Mouse (Mus musculus): ENCODE measurements at regions not wholly inside any gene's neighbourhood (a gene's known extent, or its start where the extent isn't known, plus 50 kb on each side); places are given as distances from the start of the nearest gene placed in this dataset.
A peak's percentile ranks its signal among the peaks of the same experiment; 100 is the strongest.
"Not testable (repeated sequence)": the region's sequence is repeated elsewhere in the genome, so short reads cannot be mapped to it uniquely, and the experiment has no call there.

DNA sequence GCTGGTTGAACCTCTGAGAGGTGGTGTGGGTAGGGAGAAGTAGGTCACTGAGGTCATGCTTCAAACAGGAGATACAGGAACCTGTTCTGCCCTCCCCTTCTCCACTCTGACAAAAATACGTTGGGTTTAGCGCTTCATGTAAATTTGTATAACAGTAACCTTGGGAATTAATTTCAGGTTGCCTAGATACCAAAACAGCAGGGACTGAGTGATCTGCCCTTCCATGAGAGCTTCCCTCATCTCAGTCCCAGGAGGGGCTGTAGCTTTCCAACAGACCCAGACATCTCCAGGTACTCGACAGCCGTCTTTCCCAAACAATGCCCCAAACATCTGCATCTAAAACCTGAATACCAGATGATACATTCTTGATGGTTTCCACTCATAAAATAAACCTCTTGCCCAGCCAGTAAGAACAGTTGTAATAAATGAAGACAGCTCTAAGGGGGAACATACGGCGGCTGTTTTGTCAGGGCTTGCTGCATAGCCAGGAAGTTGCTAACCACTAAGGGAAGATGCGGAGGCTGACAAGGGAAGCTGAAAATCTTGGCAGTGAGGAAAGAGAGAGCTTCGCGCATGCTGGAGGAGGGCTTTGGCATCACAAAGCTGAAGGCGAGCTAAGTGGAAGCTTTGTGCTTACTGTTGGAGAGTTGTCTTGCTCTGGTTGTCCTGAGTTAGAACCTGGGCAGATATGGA, 137.4 kb upstream of the Daam1 start:
- H3K4me3 ChIP-seq (ENCODE audit: low read depth, low read length) = no peak overlapping the region
- ATAC-seq = peak; percentile 56; the same call in 1 of the 2 replicates
- H3K27ac ChIP-seq (ENCODE audit: low read length) = no peak overlapping the region
- H3K9me3 ChIP-seq (replicated peaks; ENCODE audit: control insufficient read depth, low read length, poor library complexity, severe bottlenecking) = no peaks in the 10 kb centered on the region
- 62% methylated on average over 10 of the region's 10 CpGs for WGBS
- peaks cover 6% of the 10 kb centered on the region for H3K4me1 ChIP-seq (ENCODE audit: control insufficient read depth, insufficient read depth, low read length)
- H3K27me3 ChIP-seq (ENCODE audit: control insufficient read depth, insufficient read depth, low read depth, low read length) = no peaks in the 10 kb centered on the region
- no peaks in the 10 kb centered on the region for H3K36me3 ChIP-seq (ENCODE audit: control insufficient read depth, insufficient read depth, low read length)
- no peak overlapping the region for H3K4me2 ChIP-seq (ENCODE audit: low read length)
- no peak overlapping the region for H3K9ac ChIP-seq (ENCODE audit: low read depth, low read length)

DNA sequence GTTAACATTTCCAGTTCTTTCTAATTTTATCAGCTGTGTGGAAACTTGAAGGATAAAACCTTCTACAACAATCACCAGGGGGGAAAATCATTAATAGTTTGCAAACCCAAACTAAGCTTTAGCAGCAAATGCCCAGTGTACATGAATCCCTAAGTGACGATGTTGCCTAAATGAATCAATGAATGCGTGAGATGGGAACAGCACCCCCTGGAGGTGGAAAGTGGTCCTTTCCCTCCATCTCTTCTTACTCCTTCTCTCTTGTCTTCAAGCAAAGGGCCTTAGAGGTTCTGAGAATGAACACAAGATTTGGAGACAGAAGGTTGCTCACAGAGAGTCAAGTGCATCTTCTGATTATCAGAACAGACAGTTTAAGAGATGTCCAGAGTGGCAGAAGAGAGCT, 129.1 kb upstream of the Daam1 start:
- no peak overlapping the region for H3K4me2 ChIP-seq (ENCODE audit: low read length)
- no peaks in the 10 kb centered on the region; the same call in 1 of the 2 replicates for H3K36me3 ChIP-seq (ENCODE audit: control insufficient read depth, insufficient read depth, low read length)
- ATAC-seq = no peak
- no peak overlapping the region for H3K9ac ChIP-seq (ENCODE audit: low read depth, low read length)
- H3K27ac ChIP-seq (ENCODE audit: low read length) = no peak overlapping the region
- H3K4me1 ChIP-seq (ENCODE audit: control insufficient read depth, insufficient read depth, low read length) = no peaks in the 10 kb centered on the region
- peaks cover 3% of the 10 kb centered on the region; the same call in 1 of the 2 replicates for H3K9me3 ChIP-seq (replicated peaks; ENCODE audit: control insufficient read depth, low read length, poor library complexity, severe bottlenecking)
- no peaks in the 10 kb centered on the region for H3K27me3 ChIP-seq (ENCODE audit: control insufficient read depth, insufficient read depth, low read depth, low read length)
- WGBS = 81% methylated on average over 2 of the region's 2 CpGs
- no peak overlapping the region for H3K4me3 ChIP-seq (ENCODE audit: low read depth, low read length)

DNA sequence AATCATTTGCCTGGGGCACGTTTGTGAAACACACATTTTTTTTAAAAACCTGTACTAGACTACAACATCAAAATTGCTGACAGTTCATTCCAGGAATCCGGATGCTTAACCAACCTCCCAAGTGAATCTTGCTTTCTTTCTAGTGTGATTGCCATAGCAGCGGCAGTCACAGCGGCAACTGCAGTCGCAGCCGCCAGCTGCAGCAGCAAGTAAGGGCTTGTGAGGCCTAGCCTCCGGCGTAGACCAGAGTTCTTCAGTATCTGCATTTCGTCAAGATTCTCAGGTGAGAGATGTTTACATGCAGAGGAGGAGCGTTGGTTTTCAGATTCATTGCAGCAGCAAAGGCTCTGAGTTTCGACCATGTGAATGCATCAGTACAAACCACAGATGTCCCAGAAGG, 128.7 kb upstream of the Daam1 start:
- no peaks in the 10 kb centered on the region for H3K27me3 ChIP-seq (ENCODE audit: control insufficient read depth, insufficient read depth, low read depth, low read length)
- H3K27ac ChIP-seq (ENCODE audit: low read length) = 0 out of 2 replicates have a peak overlapping the region, but pooled peaks have one; percentile 17
- ATAC-seq = no peak
- H3K36me3 ChIP-seq (ENCODE audit: control insufficient read depth, insufficient read depth, low read length) = no peaks in the 10 kb centered on the region; the same call in 1 of the 2 replicates
- no peaks in the 10 kb centered on the region for H3K4me1 ChIP-seq (ENCODE audit: control insufficient read depth, insufficient read depth, low read length)
- H3K9ac ChIP-seq (ENCODE audit: low read depth, low read length) = no peak overlapping the region
- H3K9me3 ChIP-seq (replicated peaks; ENCODE audit: control insufficient read depth, low read length, poor library complexity, severe bottlenecking) = peaks cover 3% of the 10 kb centered on the region; the same call in 1 of the 2 replicates
- H3K4me2 ChIP-seq (ENCODE audit: low read length) = no peak overlapping the region
- H3K4me3 ChIP-seq (ENCODE audit: low read depth, low read length) = no peak overlapping the region
- WGBS = 78% methylated on average over 11 of the region's 11 CpGs

DNA sequence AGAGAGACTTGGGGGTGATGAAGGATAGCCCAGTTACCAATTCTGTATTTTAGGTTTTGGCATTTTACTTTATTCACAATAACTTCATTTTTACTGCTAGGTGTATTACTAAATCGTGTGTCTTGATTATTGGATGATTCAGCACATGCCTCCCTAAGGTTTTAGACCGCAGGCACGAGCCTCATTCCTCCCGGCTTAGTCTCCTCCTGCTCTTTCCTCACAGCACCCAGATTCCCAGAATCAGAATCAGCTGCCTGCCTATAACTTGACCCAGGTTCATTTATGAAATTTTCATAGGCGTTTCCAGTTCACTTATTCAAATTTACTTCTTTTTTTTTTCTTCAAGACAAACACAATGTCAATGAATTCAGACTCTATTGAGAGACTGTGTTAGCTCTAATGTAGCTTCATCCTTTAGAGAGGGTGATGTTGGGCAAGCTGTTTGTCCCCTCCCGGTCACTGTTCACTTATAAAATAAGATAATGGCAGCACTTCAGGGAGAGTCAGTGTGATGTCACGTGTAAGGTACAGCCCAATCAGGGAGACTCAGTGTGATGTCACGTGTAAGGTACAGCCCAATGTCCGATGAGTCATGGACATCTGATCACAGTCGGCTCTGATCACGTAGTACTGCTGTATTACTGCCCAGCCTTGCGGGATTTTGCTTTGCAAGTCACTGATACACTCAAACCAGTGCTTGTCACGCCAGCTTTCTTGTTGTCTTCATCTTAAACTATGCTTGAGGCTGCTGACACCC, 127.6 kb upstream of the Daam1 start:
- Histone ChIP-seq H3K4me3 (ENCODE audit: low read depth, low read length) (no peak overlapping the region), H3K4me2 (ENCODE audit: low read length) (no peak overlapping the region), H3K27me3 (ENCODE audit: control insufficient read depth, insufficient read depth, low read depth, low read length) (no peaks in the 10 kb centered on the region), H3K27ac (ENCODE audit: low read length) (no peak overlapping the region), H3K36me3 (ENCODE audit: control insufficient read depth, insufficient read depth, low read length) (no peaks in the 10 kb centered on the region; the same call in 1 of the 2 replicates), H3K9ac (ENCODE audit: low read depth, low read length) (no peak overlapping the region), H3K4me1 (ENCODE audit: control insufficient read depth, insufficient read depth, low read length) (no peaks in the 10 kb centered on the region), H3K9me3 (replicated peaks; ENCODE audit: control insufficient read depth, low read length, poor library complexity, severe bottlenecking) (peaks cover 3% of the 10 kb centered on the region; the same call in 1 of the 2 replicates)
- ATAC-seq = no peak
- WGBS = 85% methylated on average over 13 of the region's 13 CpGs

DNA sequence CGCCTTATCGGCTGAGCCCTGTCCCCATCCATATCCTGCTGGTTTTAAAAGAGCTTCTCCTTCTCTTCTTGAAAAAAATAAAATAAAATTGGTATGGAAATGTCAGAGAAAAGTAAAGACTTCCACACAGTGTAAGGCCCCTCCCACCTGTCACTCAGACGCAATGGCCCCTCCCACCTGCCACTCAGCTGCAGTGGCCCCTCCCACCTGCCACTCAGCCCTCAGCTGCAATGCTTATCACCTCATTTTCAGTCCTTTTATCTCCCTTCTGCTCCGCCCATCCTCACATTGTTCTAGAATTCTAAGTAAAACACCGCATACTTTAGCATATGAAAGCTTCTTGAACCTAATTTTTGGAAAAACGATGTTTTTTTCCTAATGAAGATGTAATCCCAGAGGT, 126.4 kb upstream of the Daam1 start:
- no peak for ATAC-seq
- Histone ChIP-seq H3K27me3 (ENCODE audit: control insufficient read depth, insufficient read depth, low read depth, low read length) (no peaks in the 10 kb centered on the region), H3K9me3 (replicated peaks; ENCODE audit: control insufficient read depth, low read length, poor library complexity, severe bottlenecking) (no peaks in the 10 kb centered on the region; the same call in 1 of the 2 replicates), H3K4me1 (ENCODE audit: control insufficient read depth, insufficient read depth, low read length) (no peaks in the 10 kb centered on the region), H3K27ac (ENCODE audit: low read length) (no peak overlapping the region), H3K9ac (ENCODE audit: low read depth, low read length) (no peak overlapping the region), H3K36me3 (ENCODE audit: control insufficient read depth, insufficient read depth, low read length) (no peaks in the 10 kb centered on the region; the same call in 1 of the 2 replicates), H3K4me2 (ENCODE audit: low read length) (no peak overlapping the region), H3K4me3 (ENCODE audit: low read depth, low read length) (no peak overlapping the region)
- 71% methylated on average over 6 of the region's 6 CpGs for WGBS

DNA sequence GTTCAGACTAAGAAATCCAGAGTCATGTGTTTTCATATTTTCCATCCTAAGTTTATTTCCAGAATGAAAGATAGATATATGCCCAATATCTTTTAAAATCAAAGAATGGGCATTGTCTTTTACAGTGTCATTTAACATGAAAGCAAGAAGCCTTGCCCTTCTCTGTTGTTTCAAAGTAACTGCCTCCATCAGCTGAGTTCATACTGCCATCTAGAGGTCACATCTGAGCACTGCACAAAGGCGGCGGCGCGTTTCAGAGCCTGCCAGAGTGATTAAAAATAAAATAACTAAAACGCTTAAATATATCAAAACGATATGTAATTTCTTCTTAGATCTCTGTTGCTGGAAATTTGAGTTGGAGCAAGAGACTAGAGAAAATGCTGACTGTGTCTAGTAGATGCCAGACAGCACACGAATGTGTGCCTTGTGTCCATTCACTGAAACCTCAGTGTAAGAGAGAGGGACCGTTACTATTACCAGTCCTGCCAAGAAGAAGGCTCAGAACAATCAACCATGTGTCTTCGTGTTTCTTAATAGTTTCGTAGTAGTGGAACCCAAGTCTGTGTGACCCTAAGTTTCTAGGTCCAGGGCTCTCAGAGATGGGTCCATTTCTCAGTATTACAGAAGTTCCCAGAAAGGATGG, 123.0 kb upstream of the Daam1 start:
- Histone ChIP-seq H3K9ac (ENCODE audit: low read depth, low read length) (no peak overlapping the region), H3K9me3 (replicated peaks; ENCODE audit: control insufficient read depth, low read length, poor library complexity, severe bottlenecking) (no peaks in the 10 kb centered on the region), H3K4me2 (ENCODE audit: low read length) (0 out of 2 replicates have a peak overlapping the region, but pooled peaks have one; percentile 33), H3K27me3 (ENCODE audit: control insufficient read depth, insufficient read depth, low read depth, low read length) (no peaks in the 10 kb centered on the region), H3K36me3 (ENCODE audit: control insufficient read depth, insufficient read depth, low read length) (no peaks in the 10 kb centered on the region), H3K4me1 (ENCODE audit: control insufficient read depth, insufficient read depth, low read length) (no peaks in the 10 kb centered on the region), H3K27ac (ENCODE audit: low read length) (no peak overlapping the region), H3K4me3 (ENCODE audit: low read depth, low read length) (no peak overlapping the region)
- ATAC-seq = peak; percentile 71
- WGBS = 19% methylated on average over 10 of the region's 10 CpGs

DNA sequence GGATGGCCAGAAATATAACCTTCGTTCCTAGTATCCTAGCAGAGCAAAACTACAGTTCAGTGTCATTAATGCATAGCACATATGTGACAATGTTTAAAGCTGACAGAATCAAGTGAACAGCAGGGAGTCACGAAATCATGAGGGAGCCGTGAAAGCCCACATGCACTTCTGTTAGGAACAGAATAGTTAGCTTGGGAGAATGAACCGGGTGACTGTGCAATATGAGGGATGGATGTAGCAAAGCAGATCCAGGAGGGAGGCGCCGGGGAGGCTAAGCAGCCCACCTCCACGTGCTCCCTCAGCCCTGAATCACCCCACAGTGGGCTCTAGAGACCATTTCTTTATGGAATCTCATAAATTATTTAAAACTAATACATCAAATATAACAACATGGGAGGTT, 116.3 kb upstream of the Daam1 start:
- Histone ChIP-seq H3K36me3 (ENCODE audit: control insufficient read depth, insufficient read depth, low read length) (no peaks in the 10 kb centered on the region), H3K27ac (ENCODE audit: low read length) (no peak overlapping the region), H3K9me3 (replicated peaks; ENCODE audit: control insufficient read depth, low read length, poor library complexity, severe bottlenecking) (no peaks in the 10 kb centered on the region), H3K9ac (ENCODE audit: low read depth, low read length) (no peak overlapping the region), H3K27me3 (ENCODE audit: control insufficient read depth, insufficient read depth, low read depth, low read length) (no peaks in the 10 kb centered on the region), H3K4me2 (ENCODE audit: low read length) (no peak overlapping the region), H3K4me1 (ENCODE audit: control insufficient read depth, insufficient read depth, low read length) (no peaks in the 10 kb centered on the region; the same call in 1 of the 2 replicates), H3K4me3 (ENCODE audit: low read depth, low read length) (no peak overlapping the region)
- 62% methylated on average over 7 of the region's 7 CpGs for WGBS
- no peak for ATAC-seq

DNA sequence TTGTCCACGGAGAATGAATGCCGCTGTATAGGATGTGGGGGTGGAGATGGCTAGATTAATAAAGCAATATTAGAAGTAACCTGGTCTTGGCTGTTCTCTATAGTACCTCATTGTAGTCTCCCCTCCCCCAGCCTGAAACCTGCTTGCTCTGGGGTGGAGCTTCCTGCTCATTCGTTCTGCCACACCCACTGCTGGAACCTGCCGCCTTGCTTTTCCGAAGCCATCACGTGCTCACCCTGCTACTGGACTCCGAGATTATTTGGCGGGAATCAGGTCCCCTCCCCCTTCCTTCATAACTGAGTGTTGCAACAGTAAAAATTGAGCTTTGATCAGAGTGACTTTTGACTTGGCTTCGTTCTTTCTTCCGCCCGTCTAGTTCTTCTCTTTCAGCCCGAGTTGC, 112.5 kb upstream of the Daam1 start:
- 75% methylated on average over 12 of the region's 12 CpGs for WGBS
- H3K4me1 ChIP-seq (ENCODE audit: control insufficient read depth, insufficient read depth, low read length); ATAC-seq: not testable (repeated sequence)

DNA sequence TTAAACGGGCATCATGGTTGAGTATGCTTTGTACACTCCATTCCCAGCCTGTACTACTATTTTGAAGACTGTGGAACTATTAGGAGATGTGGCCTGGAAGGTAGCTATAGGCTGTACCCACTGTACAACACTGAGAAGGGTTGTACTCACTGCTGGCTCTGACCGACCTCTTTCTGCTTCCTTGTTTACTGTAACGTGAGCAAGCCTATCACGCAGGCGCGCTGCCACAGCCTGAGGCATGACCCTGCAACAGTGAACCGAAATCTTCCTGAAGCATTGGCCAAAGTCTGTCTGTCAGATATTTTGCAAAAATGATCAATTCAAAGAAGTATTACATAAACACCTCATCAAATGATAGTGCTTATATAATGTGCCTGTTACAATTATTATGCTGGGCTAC, 112.0 kb upstream of the Daam1 start:
- Histone ChIP-seq H3K4me3 (ENCODE audit: low read depth, low read length) (no peak overlapping the region), H3K4me2 (ENCODE audit: low read length) (no peak overlapping the region), H3K27ac (ENCODE audit: low read length) (no peak overlapping the region), H3K36me3 (ENCODE audit: control insufficient read depth, insufficient read depth, low read length) (no peaks in the 10 kb centered on the region), H3K4me1 (ENCODE audit: control insufficient read depth, insufficient read depth, low read length) (no peaks in the 10 kb centered on the region; the same call in 1 of the 2 replicates), H3K9me3 (replicated peaks; ENCODE audit: control insufficient read depth, low read length, poor library complexity, severe bottlenecking) (no peaks in the 10 kb centered on the region), H3K9ac (ENCODE audit: low read depth, low read length) (no peak overlapping the region), H3K27me3 (ENCODE audit: control insufficient read depth, insufficient read depth, low read depth, low read length) (no peaks in the 10 kb centered on the region)
- 94% methylated on average over 7 of the region's 7 CpGs for WGBS
- no peak for ATAC-seq

More for the DNA sequence above, 112.5 kb upstream of the Daam1 start:
- H3K27ac ChIP-seq (ENCODE audit: low read length); H3K9ac ChIP-seq (ENCODE audit: low read depth, low read length); H3K27me3 ChIP-seq (ENCODE audit: control insufficient read depth, insufficient read depth, low read depth, low read length); H3K4me3 ChIP-seq (ENCODE audit: low read depth, low read length); H3K9me3 ChIP-seq (replicated peaks; ENCODE audit: control insufficient read depth, low read length, poor library complexity, severe bottlenecking); H3K36me3 ChIP-seq (ENCODE audit: control insufficient read depth, insufficient read depth, low read length); H3K4me2 ChIP-seq (ENCODE audit: low read length): not testable (repeated sequence)
